17 mouse cellular contexts compared by ENCODE assay signal in genomic region chr5:133096340-133096739, GRCm38 (mm10).
"Had no signal": no experiment of that assay in that cellular context is flagged by ENCODE, and none has a peak within 500 bp of the region (broad histone marks: within the 10 kb centered on the region; RNA-seq: fewer than 3 reads in every experiment).

No protein-coding gene starts in this region.

- H3K9ac ChIP-seq: lung, embryonic 15.5 days; midbrain, embryonic 13.5 days; midbrain, embryonic 15.5 days; neural tube, embryonic 12.5 days; stomach, embryonic 15.5 days had no signal

- H3K27ac ChIP-seq: lung, embryonic 15.5 days; macrophage; midbrain, embryonic 13.5 days; midbrain, embryonic 15.5 days; neural tube, embryonic 12.5 days; stomach, embryonic 15.5 days; stomach, postnatal 0 days had no signal

- ATAC-seq: lung, postnatal 0 days; midbrain, embryonic 13.5 days; midbrain, embryonic 15.5 days had no signal

- H3K4me1 ChIP-seq: megakaryocyte, embryonic 14.5 days; midbrain, embryonic 15.5 days; neural tube, embryonic 12.5 days; stomach, embryonic 15.5 days had no signal

- H3K9me3 ChIP-seq: lung, embryonic 15.5 days; midbrain, embryonic 15.5 days; neural tube, embryonic 12.5 days; stomach, embryonic 15.5 days had no signal

- H3K4me2 ChIP-seq: lung, embryonic 15.5 days; midbrain, embryonic 11.5 days; midbrain, embryonic 13.5 days; midbrain, embryonic 15.5 days; neural tube, embryonic 12.5 days; stomach, embryonic 15.5 days had no signal

- H3K36me3 ChIP-seq: lung, embryonic 15.5 days; midbrain, embryonic 13.5 days; midbrain, embryonic 15.5 days; neural tube, embryonic 12.5 days; stomach, embryonic 15.5 days had no signal

- H3K27me3 ChIP-seq: lung, embryonic 15.5 days; megakaryocyte, embryonic 14.5 days; midbrain, embryonic 13.5 days; midbrain, embryonic 15.5 days; neural tube, embryonic 12.5 days; stomach, embryonic 15.5 days had no signal

- DNase-seq: lung, adult 2 months; lung, postnatal 14 days; lung, postnatal 36 days; right cerebral cortex, postnatal 14 days; thymus, adult 2 months; thymus, postnatal 25 days; thymus, postnatal 4 days had no signal

- H3K4me3 ChIP-seq: lung, embryonic 15.5 days; megakaryocyte, embryonic 14.5 days; midbrain, embryonic 13.5 days; midbrain, embryonic 15.5 days; neural tube, embryonic 12.5 days; stomach, embryonic 15.5 days had no signal
